Mouse (Mus musculus): ENCODE measurements around the gene Prkn.

GRCm38 (mm10) chr17:11844989-11845388 is 1004.8 kb downstream of the Prkn start:
- TF ChIP-seq CTCF (IDR thresholded peaks at IDR 0.05; ENCODE audit: extremely low read depth, insufficient read depth, low read length) (no peak), POLR2A (IDR thresholded peaks at IDR 0.05; ENCODE audit: extremely low read depth, insufficient read depth, low read length) (no peak)
